Mouse (Mus musculus) forebrain, embryonic 11.5 days (tissue): ENCODE measurements around the gene Lamtor4. TPM values are rescaled to one million over a fixed set of nuclear protein-coding genes. Genes with fewer than 3 reads are reported as not detected.

Experiments used
- ATAC-seq: fragments of 200-750 bp; cut with Nextera tagmentation; replicated peaks from 2 replicates; pipeline ENCODE4 v1.8.0; 2017; ENCODE audit warnings: moderate TSS enrichment; ENCODE audit not compliant: low FRiP score
- DNase-seq: peaks from one replicate; pipeline ENCODE4 v3.0.0-alpha.2; 2017; ENCODE audit warnings: low spot score
- H3K27ac ChIP-seq: fragments of 300-500 bp; sonication (generic); 2 replicates; pipeline ENCODE4 v1.5.1; 2014; ENCODE audit warnings: low read depth, low read length
- H3K27me3 ChIP-seq: fragments of 300-500 bp; sonication (generic); 2 replicates; pipeline ENCODE4 v1.6.1; 2014; ENCODE audit warnings: mild to moderate bottlenecking, low read length, mixed read lengths; ENCODE audit not compliant: control insufficient read depth, insufficient read depth
- H3K36me3 ChIP-seq: fragments of 300-500 bp; sonication (generic); 2 replicates; pipeline ENCODE4 v1.6.1; 2014; ENCODE audit warnings: mild to moderate bottlenecking, low read length, moderate library complexity, mixed read lengths; ENCODE audit not compliant: control insufficient read depth, insufficient read depth
- H3K4me1 ChIP-seq: fragments of 300-500 bp; sonication (generic); replicated peaks from 2 replicates; pipeline ENCODE4 v1.6.1; 2014; ENCODE audit warnings: low read length, mixed read lengths; ENCODE audit not compliant: control insufficient read depth, insufficient read depth
- H3K4me2 ChIP-seq: fragments of 300-500 bp; sonication (generic); 2 replicates; pipeline ENCODE4 v1.6.1; 2014; ENCODE audit warnings: low read depth, mild to moderate bottlenecking, low read length, moderate library complexity, mixed read lengths; ENCODE audit not compliant: severe bottlenecking
- H3K4me3 ChIP-seq: fragments of 300-500 bp; sonication (generic); 2 replicates; pipeline ENCODE4 v1.5.1; 2014; ENCODE audit warnings: low read depth, low read length
- H3K9ac ChIP-seq: fragments of 300-500 bp; sonication (generic); 2 replicates; pipeline ENCODE4 v1.6.1; 2014; ENCODE audit warnings: low read length
- H3K9me3 ChIP-seq: fragments of 300-500 bp; sonication (generic); 2 replicates; pipeline ENCODE4 v1.6.1; 2016; ENCODE audit warnings: low read length, mixed read lengths; ENCODE audit not compliant: control insufficient read depth
- WGBS: fragments of 180-500 bp; shearing (Covaris S2); extraction: QIAGEN DNeasy Blood & Tissue Kit; methylation state at CpG from one replicate; pipeline ENCODE4 v1.1.7; 2014; 5-methylcytosine and 5-hydroxymethylcytosine counted together
- polyA plus RNA-seq: library from polyadenylated mRNA; unstranded; fragments of >200 nt; fragmentation: Nextera tagmentation; extraction: Ambion mirVana; gene quantifications from 2 replicates; pipeline ENCODE4 v1.2.1, GENCODE M21; 2014

The Lamtor4 gene
- polyA plus RNA-seq, 1 experiment from 2014 or later = 39.9 TPM

- peaks cover 4% of the 10 kb centered on the region; the same call in 1 of the 2 replicates for H3K36me3 ChIP-seq
- 89% methylated on average over 10 of the region's 10 CpGs for WGBS
- DNase-seq (no peak), ATAC-seq (no peak)
- H3K4me2 ChIP-seq = no peak overlapping the region
- peaks cover 3% of the 10 kb centered on the region for H3K4me1 ChIP-seq
- no peak overlapping the region for H3K4me3 ChIP-seq
- H3K27ac ChIP-seq = no peak overlapping the region
- no peak overlapping the region for H3K9ac ChIP-seq
- H3K27me3 ChIP-seq = no peaks in the 10 kb centered on the region
- no peaks in the 10 kb centered on the region for H3K9me3 ChIP-seq
These were observed 1.8 kb downstream of the Lamtor4 start for GRCm38 (mm10) chr5:138256966-138257584.

DNA sequence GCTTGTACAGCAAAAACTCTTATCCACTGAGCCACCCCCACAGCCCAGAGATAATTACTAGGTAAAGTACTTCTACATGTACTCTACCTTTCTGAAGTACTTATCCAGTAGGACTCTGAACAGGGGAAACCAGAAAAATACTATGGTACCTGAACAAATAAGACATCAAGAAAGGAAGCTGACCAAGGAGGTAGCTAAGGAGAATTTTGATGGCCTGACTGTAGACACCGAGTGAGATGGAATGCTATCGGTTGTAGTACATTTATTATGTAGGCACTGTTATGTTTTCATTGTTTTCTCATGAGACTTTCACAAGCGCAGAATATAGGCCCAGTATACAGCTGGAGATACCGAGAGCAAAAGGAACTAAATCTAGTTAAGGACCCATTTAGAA lies 2.3 kb downstream of the Lamtor4 start:
- Histone ChIP-seq H3K36me3 (peaks cover 4% of the 10 kb centered on the region; the same call in 1 of the 2 replicates), H3K27ac (no peak overlapping the region), H3K4me2 (no peak overlapping the region), H3K27me3 (no peaks in the 10 kb centered on the region), H3K4me1 (peaks cover 3% of the 10 kb centered on the region), H3K9me3 (no peaks in the 10 kb centered on the region), H3K9ac (no peak overlapping the region), H3K4me3 (no peak overlapping the region)
- ATAC-seq (no peak), DNase-seq (no peak)
- WGBS = 94% methylated on average over 4 of the region's 4 CpGs

DNA sequence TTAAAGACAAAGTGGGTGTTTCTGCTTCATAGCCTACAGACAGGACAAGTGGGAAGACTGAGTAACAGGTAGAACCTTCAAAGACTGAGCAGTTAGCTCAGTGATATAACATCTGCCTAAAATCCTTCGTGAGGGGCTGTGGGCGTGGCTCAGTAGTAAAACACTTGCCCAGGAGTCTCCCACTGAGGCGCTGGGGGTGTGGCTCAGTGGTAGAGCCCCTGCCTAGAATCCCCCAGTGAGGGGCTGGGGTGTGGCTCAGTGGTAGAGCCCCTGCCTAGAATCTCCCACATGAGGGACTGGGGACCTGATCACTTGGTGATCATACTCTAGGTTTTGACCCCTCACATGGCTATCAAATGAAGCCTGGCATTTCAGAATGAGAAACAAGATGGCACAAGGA lies 2.8 kb downstream of the Lamtor4 start:
- Histone ChIP-seq H3K36me3 (peaks cover 4% of the 10 kb centered on the region; the same call in 1 of the 2 replicates), H3K4me3 (no peak overlapping the region), H3K4me2 (no peak overlapping the region), H3K27me3 (no peaks in the 10 kb centered on the region), H3K27ac (no peak overlapping the region), H3K9me3 (no peaks in the 10 kb centered on the region), H3K9ac (no peak overlapping the region), H3K4me1 (peaks cover 7% of the 10 kb centered on the region)
- 84% methylated on average over 3 of the region's 3 CpGs for WGBS
- DNase-seq (no peak), ATAC-seq (no peak)

GRCm38 (mm10) chr5:138258542-138258941 lies 3.3 kb downstream of the Lamtor4 start:
- H3K4me1 ChIP-seq = peaks cover 9% of the 10 kb centered on the region
- no peaks in the 10 kb centered on the region for H3K27me3 ChIP-seq
- H3K4me3 ChIP-seq = no peak overlapping the region
- no peaks in the 10 kb centered on the region for H3K9me3 ChIP-seq
- H3K27ac ChIP-seq = no peak overlapping the region
- DNase-seq = no peak
- no peak overlapping the region for H3K9ac ChIP-seq
- peaks cover 4% of the 10 kb centered on the region; the same call in 1 of the 2 replicates for H3K36me3 ChIP-seq
- no peak for ATAC-seq
- WGBS = 93% methylated on average over 6 of the region's 6 CpGs
- H3K4me2 ChIP-seq = no peak overlapping the region

- H3K4me2 ChIP-seq = no peak overlapping the region
- H3K9ac ChIP-seq = no peak overlapping the region
- no peaks in the 10 kb centered on the region for H3K9me3 ChIP-seq
- H3K4me1 ChIP-seq = peaks cover 9% of the 10 kb centered on the region
- ATAC-seq = no peak
- no peaks in the 10 kb centered on the region for H3K27me3 ChIP-seq
- no peak overlapping the region for H3K4me3 ChIP-seq
- no peak for DNase-seq
- 75% methylated on average over 7 of the region's 7 CpGs for WGBS
- H3K36me3 ChIP-seq = peaks cover 4% of the 10 kb centered on the region; the same call in 1 of the 2 replicates
- H3K27ac ChIP-seq = no peak overlapping the region
These were observed 3.7 kb downstream of the Lamtor4 start for GRCm38 (mm10) chr5:138258993-138259392.

- DNase-seq (no peak), ATAC-seq (no peak)
- H3K27ac ChIP-seq = no peak overlapping the region
- no peak overlapping the region for H3K4me3 ChIP-seq
- no peaks in the 10 kb centered on the region for H3K27me3 ChIP-seq
- WGBS = 90% methylated on average over 10 of the region's 10 CpGs
- H3K9me3 ChIP-seq = no peaks in the 10 kb centered on the region
- H3K4me1 ChIP-seq = peaks cover 9% of the 10 kb centered on the region
- H3K4me2 ChIP-seq = no peak overlapping the region
- H3K9ac ChIP-seq = no peak overlapping the region
- peaks cover 4% of the 10 kb centered on the region; the same call in 1 of the 2 replicates for H3K36me3 ChIP-seq
These were observed 4.8 kb downstream of the Lamtor4 start for GRCm38 (mm10) chr5:138260051-138260450.

- Histone ChIP-seq H3K4me3 (no peak overlapping the region), H3K27me3 (no peaks in the 10 kb centered on the region), H3K4me2 (no peak overlapping the region), H3K36me3 (peaks cover 4% of the 10 kb centered on the region; the same call in 1 of the 2 replicates), H3K4me1 (peaks cover 9% of the 10 kb centered on the region), H3K27ac (no peak overlapping the region), H3K9me3 (no peaks in the 10 kb centered on the region), H3K9ac (no peak overlapping the region)
- DNase-seq (no peak), ATAC-seq (no peak)
- WGBS = 92% methylated on average over 11 of the region's 11 CpGs
These were observed 5.6 kb downstream of the Lamtor4 start for GRCm38 (mm10) chr5:138260834-138261233.

DNA sequence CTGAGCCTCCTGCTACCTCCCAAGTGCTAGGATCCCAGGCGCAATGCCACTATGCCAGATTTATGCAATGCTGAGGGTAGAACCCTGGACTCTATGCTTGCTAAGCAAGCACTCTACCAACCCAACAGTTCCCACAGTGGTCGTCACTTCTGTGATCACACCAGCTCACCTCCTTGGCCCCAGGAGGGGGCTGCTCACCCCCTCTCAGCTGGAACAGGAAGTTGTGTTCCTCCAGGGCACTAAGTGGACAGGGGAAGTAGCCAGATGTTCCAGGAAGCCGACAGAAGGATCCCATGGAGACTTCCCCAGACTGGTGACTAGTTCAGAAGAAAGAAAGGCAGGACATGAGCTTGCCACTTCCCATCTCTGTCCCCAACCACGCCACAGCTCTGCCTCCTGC lies 6.7 kb downstream of the Lamtor4 start:
- no peak overlapping the region for H3K4me2 ChIP-seq
- peaks cover 4% of the 10 kb centered on the region; the same call in 1 of the 2 replicates for H3K36me3 ChIP-seq
- ATAC-seq = no peak
- H3K9ac ChIP-seq = no peak overlapping the region
- peaks cover 5% of the 10 kb centered on the region; the same call in 1 of the 2 replicates for H3K4me1 ChIP-seq
- WGBS = 89% methylated on average over 4 of the region's 4 CpGs
- DNase-seq = no peak
- H3K4me3 ChIP-seq = no peak overlapping the region
- H3K9me3 ChIP-seq = no peaks in the 10 kb centered on the region
- H3K27me3 ChIP-seq = no peaks in the 10 kb centered on the region
- no peak overlapping the region for H3K27ac ChIP-seq
